Mouse (Mus musculus): ENCODE results near the gene Sec16a. TPM values are rescaled to one million over a fixed set of nuclear protein-coding genes. Genes with fewer than 3 reads are reported as not detected.
A peak's percentile ranks its signal among the peaks of the same experiment; 100 is the strongest.

Sec16a gene
- polyA plus RNA-seq, 1 experiment from 2014 or later: 36.3 TPM

- Histone ChIP-seq H3K9me3 (ENCODE audit: control insufficient read depth, low read length) (no peaks in the 10 kb centered on the region), H3K4me1 (ENCODE audit: control insufficient read depth, insufficient read depth, low read length) (peaks cover 74% of the 10 kb centered on the region), H3K27ac (replicated peaks; ENCODE audit: low read depth, low read length) (no peak overlapping the region), H3K4me3 (ENCODE audit: low read depth, low read length) (no peak overlapping the region), H3K27me3 (ENCODE audit: control insufficient read depth, insufficient read depth, low read length) (no peaks in the 10 kb centered on the region), H3K36me3 (ENCODE audit: control insufficient read depth, insufficient read depth, low read length) (no peaks in the 10 kb centered on the region), H3K4me2 (ENCODE audit: low read depth, severe bottlenecking) (no peak overlapping the region), H3K9ac (ENCODE audit: low read length) (peak overlapping the region; percentile 7; the same call in 1 of the 2 replicates)
- no peak for ATAC-seq (ENCODE audit: insufficient number of reproducible peaks, low FRiP score, low TSS enrichment, low read depth)
- DNase-seq (ENCODE audit: low spot score): no peak
- 16% methylated on average over 5 of the region's 5 CpGs for WGBS
These were observed 41.3 kb upstream of the Sec16a start for GRCm38 (mm10) chr2:26486264-26486810.

- Histone ChIP-seq H3K9me3 (ENCODE audit: control insufficient read depth, low read length) (no peaks in the 10 kb centered on the region), H3K9ac (ENCODE audit: low read length) (peak overlapping the region; percentile 12; the same call in 1 of the 2 replicates), H3K27ac (replicated peaks; ENCODE audit: low read depth, low read length) (no peak overlapping the region), H3K36me3 (ENCODE audit: control insufficient read depth, insufficient read depth, low read length) (peaks cover 3% of the 10 kb centered on the region; the same call in 1 of the 2 replicates), H3K4me1 (ENCODE audit: control insufficient read depth, insufficient read depth, low read length) (peaks cover 70% of the 10 kb centered on the region), H3K4me3 (ENCODE audit: low read depth, low read length) (no peak overlapping the region), H3K27me3 (ENCODE audit: control insufficient read depth, insufficient read depth, low read length) (no peaks in the 10 kb centered on the region), H3K4me2 (ENCODE audit: low read depth, severe bottlenecking) (no peak overlapping the region)
- ATAC-seq (ENCODE audit: insufficient number of reproducible peaks, low FRiP score, low TSS enrichment, low read depth) (no peak), DNase-seq (ENCODE audit: low spot score) (no peak)
- WGBS: 36% methylated on average over 7 of the region's 7 CpGs
These were observed 40.7 kb upstream of the Sec16a start for GRCm38 (mm10) chr2:26485710-26486109.

- Histone ChIP-seq H3K4me3 (ENCODE audit: low read depth, low read length) (no peak overlapping the region), H3K36me3 (ENCODE audit: control insufficient read depth, insufficient read depth, low read length) (peaks cover 3% of the 10 kb centered on the region; the same call in 1 of the 2 replicates), H3K4me2 (ENCODE audit: low read depth, severe bottlenecking) (no peak overlapping the region), H3K27ac (replicated peaks; ENCODE audit: low read depth, low read length) (no peak overlapping the region), H3K9me3 (ENCODE audit: control insufficient read depth, low read length) (no peaks in the 10 kb centered on the region), H3K27me3 (ENCODE audit: control insufficient read depth, insufficient read depth, low read length) (no peaks in the 10 kb centered on the region), H3K4me1 (ENCODE audit: control insufficient read depth, insufficient read depth, low read length) (peaks cover 68% of the 10 kb centered on the region), H3K9ac (ENCODE audit: low read length) (no peak overlapping the region)
- DNase-seq (ENCODE audit: low spot score): no peak
- 81% methylated on average over 9 of the region's 9 CpGs for WGBS
- no peak for ATAC-seq (ENCODE audit: insufficient number of reproducible peaks, low FRiP score, low TSS enrichment, low read depth)
These were observed 40.3 kb upstream of the Sec16a start for GRCm38 (mm10) chr2:26485278-26485677.

- Histone ChIP-seq H3K9me3 (ENCODE audit: control insufficient read depth, low read length) (no peaks in the 10 kb centered on the region), H3K27me3 (ENCODE audit: control insufficient read depth, insufficient read depth, low read length) (no peaks in the 10 kb centered on the region), H3K9ac (ENCODE audit: low read length) (no peak overlapping the region), H3K4me1 (ENCODE audit: control insufficient read depth, insufficient read depth, low read length) (peaks cover 58% of the 10 kb centered on the region), H3K4me2 (ENCODE audit: low read depth, severe bottlenecking) (no peak overlapping the region), H3K4me3 (ENCODE audit: low read depth, low read length) (no peak overlapping the region), H3K27ac (replicated peaks; ENCODE audit: low read depth, low read length) (no peak overlapping the region), H3K36me3 (ENCODE audit: control insufficient read depth, insufficient read depth, low read length) (peaks cover 8% of the 10 kb centered on the region; the same call in 1 of the 2 replicates)
- WGBS: 93% methylated on average over 10 of the region's 10 CpGs
- DNase-seq (ENCODE audit: low spot score) (no peak), ATAC-seq (ENCODE audit: insufficient number of reproducible peaks, low FRiP score, low TSS enrichment, low read depth) (no peak)
These were observed 39.2 kb upstream of the Sec16a start for GRCm38 (mm10) chr2:26484169-26484568.

GRCm38 (mm10) chr2:26483230-26483869, 38.3 kb upstream of the Sec16a start:
- Histone ChIP-seq H3K27me3 (ENCODE audit: control insufficient read depth, insufficient read depth, low read length) (no peaks in the 10 kb centered on the region), H3K9ac (ENCODE audit: low read length) (no peak overlapping the region), H3K9me3 (ENCODE audit: control insufficient read depth, low read length) (no peaks in the 10 kb centered on the region), H3K27ac (replicated peaks; ENCODE audit: low read depth, low read length) (no peak overlapping the region), H3K4me1 (ENCODE audit: control insufficient read depth, insufficient read depth, low read length) (peaks cover 51% of the 10 kb centered on the region), H3K4me3 (ENCODE audit: low read depth, low read length) (no peak overlapping the region), H3K36me3 (ENCODE audit: control insufficient read depth, insufficient read depth, low read length) (peaks cover 11% of the 10 kb centered on the region; the same call in 1 of the 2 replicates), H3K4me2 (ENCODE audit: low read depth, severe bottlenecking) (no peak overlapping the region)
- DNase-seq (ENCODE audit: low spot score) (no peak), ATAC-seq (ENCODE audit: insufficient number of reproducible peaks, low FRiP score, low TSS enrichment, low read depth) (no peak)
- WGBS: 71% methylated on average over 13 of the region's 13 CpGs

GRCm38 (mm10) chr2:26482824-26483223, 37.8 kb upstream of the Sec16a start:
- WGBS: 88% methylated on average over 3 of the region's 3 CpGs

GRCm38 (mm10) chr2:26481724-26482495, 36.9 kb upstream of the Sec16a start:
- H3K27me3 ChIP-seq (ENCODE audit: control insufficient read depth, insufficient read depth, low read length): no peaks in the 10 kb centered on the region
- H3K9me3 ChIP-seq (ENCODE audit: control insufficient read depth, low read length): no peaks in the 10 kb centered on the region
- H3K4me3 ChIP-seq (ENCODE audit: low read depth, low read length): no peak overlapping the region
- WGBS: 65% methylated on average over 10 of the region's 10 CpGs
- DNase-seq (ENCODE audit: low spot score) (no peak), ATAC-seq (ENCODE audit: insufficient number of reproducible peaks, low FRiP score, low TSS enrichment, low read depth) (no peak)
- H3K36me3 ChIP-seq (ENCODE audit: control insufficient read depth, insufficient read depth, low read length): peaks cover 15% of the 10 kb centered on the region; the same call in 1 of the 2 replicates
- H3K4me1 ChIP-seq (ENCODE audit: control insufficient read depth, insufficient read depth, low read length): peaks cover 36% of the 10 kb centered on the region
- no peak overlapping the region for H3K27ac ChIP-seq (replicated peaks; ENCODE audit: low read depth, low read length)
- peak overlapping the region; percentile 12; the same call in 1 of the 2 replicates for H3K9ac ChIP-seq (ENCODE audit: low read length)
- H3K4me2 ChIP-seq (ENCODE audit: low read depth, severe bottlenecking): no peak overlapping the region; the same call in 1 of the 2 replicates

More at GRCm38 (mm10) chr2:26482824-26483223, 37.8 kb upstream of the Sec16a start:
- H3K9ac ChIP-seq (ENCODE audit: low read length): no peak overlapping the region
- H3K36me3 ChIP-seq (ENCODE audit: control insufficient read depth, insufficient read depth, low read length): peaks cover 13% of the 10 kb centered on the region; the same call in 1 of the 2 replicates
- H3K27me3 ChIP-seq (ENCODE audit: control insufficient read depth, insufficient read depth, low read length): no peaks in the 10 kb centered on the region
- H3K4me3 ChIP-seq (ENCODE audit: low read depth, low read length): no peak overlapping the region
- H3K4me2 ChIP-seq (ENCODE audit: low read depth, severe bottlenecking): no peak overlapping the region
- peaks cover 45% of the 10 kb centered on the region for H3K4me1 ChIP-seq (ENCODE audit: control insufficient read depth, insufficient read depth, low read length)
- DNase-seq (ENCODE audit: low spot score) (no peak), ATAC-seq (ENCODE audit: insufficient number of reproducible peaks, low FRiP score, low TSS enrichment, low read depth) (no peak)
- no peak overlapping the region for H3K27ac ChIP-seq (replicated peaks; ENCODE audit: low read depth, low read length)
- no peaks in the 10 kb centered on the region for H3K9me3 ChIP-seq (ENCODE audit: control insufficient read depth, low read length)

- Histone ChIP-seq H3K4me3 (ENCODE audit: low read depth, low read length) (no peak overlapping the region), H3K4me2 (ENCODE audit: low read depth, severe bottlenecking) (no peak overlapping the region), H3K9ac (ENCODE audit: low read length) (no peak overlapping the region), H3K9me3 (ENCODE audit: control insufficient read depth, low read length) (no peaks in the 10 kb centered on the region), H3K36me3 (ENCODE audit: control insufficient read depth, insufficient read depth, low read length) (peaks cover 19% of the 10 kb centered on the region; the same call in 1 of the 2 replicates), H3K4me1 (ENCODE audit: control insufficient read depth, insufficient read depth, low read length) (peaks cover 26% of the 10 kb centered on the region), H3K27me3 (ENCODE audit: control insufficient read depth, insufficient read depth, low read length) (no peaks in the 10 kb centered on the region), H3K27ac (replicated peaks; ENCODE audit: low read depth, low read length) (no peak overlapping the region)
- DNase-seq (ENCODE audit: low spot score): no peak
- no peak for ATAC-seq (ENCODE audit: insufficient number of reproducible peaks, low FRiP score, low TSS enrichment, low read depth)
- 94% methylated on average over 12 of the region's 12 CpGs for WGBS
These were observed 35.9 kb upstream of the Sec16a start for GRCm38 (mm10) chr2:26480911-26481310.

All from limb, embryonic 11.5 days (tissue).